Mouse (Mus musculus): Measurements from ENCODE around the gene Grip1.

- TF ChIP-seq CTCF (IDR thresholded peaks at IDR 0.05; ENCODE audit: low read depth) = no peak
- TF ChIP-seq EP300 (IDR thresholded peaks at IDR 0.05; ENCODE audit: low read depth) = no peak
Observed at GRCm38 (mm10) chr10:119607501-119607900, 153.9 kb downstream of the Grip1 start.

Data from liver, postnatal 0 days (tissue).